Mouse (Mus musculus): ENCODE data around the gene Cacna2d4.
"Not testable (repeated sequence)": the region's sequence is repeated elsewhere in the genome, so short reads cannot be mapped to it uniquely, and the experiment has no call there.

GRCm38 (mm10) chr6:119366800-119367199, 130.5 kb downstream of the Cacna2d4 start:
- not testable (repeated sequence) for TF ChIP-seq POLR2A (IDR thresholded peaks at IDR 0.05; ENCODE audit: control insufficient read depth, extremely low read depth, insufficient read depth, low read length, poor library complexity); CTCF (IDR thresholded peaks at IDR 0.05; ENCODE audit: borderline replicate concordance, control insufficient read depth, extremely low read depth, insufficient read depth, low read length, poor library complexity)
